Mouse (Mus musculus) hindlimb bud, embryonic 11.5 days (tissue): ENCODE data around the gene Igfn1.

ENCODE experiments used
- DNase-seq: peaks from one replicate; pipeline ENCODE4 v3.0.0-alpha.2; 2012; ENCODE audit warnings: low read depth, low spot score; ENCODE audit errors: extremely low spot score

Igfn1 gene

DNA sequence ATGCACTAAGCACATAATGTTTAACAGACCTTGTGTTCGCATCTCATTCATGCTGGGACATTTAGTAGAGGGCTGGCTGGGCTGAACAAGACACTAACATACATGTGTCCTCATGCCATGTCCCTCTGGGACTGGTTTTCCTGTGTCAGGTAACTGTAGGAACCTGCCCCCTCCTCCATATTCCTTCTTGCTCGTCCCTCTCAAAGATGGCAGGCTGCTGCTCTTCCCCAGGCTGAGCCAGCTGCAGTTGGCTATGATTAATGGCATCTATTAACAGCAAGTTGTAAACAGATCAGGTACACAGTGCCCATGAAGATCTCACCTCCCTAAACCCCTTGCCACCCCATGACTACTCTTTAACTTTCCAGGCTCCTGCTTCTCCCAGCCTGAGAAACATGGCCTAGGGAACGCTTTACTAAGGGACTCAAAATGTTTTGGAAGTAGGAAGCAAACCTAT, at the start of gene Igfn1:
Gene Igfn1, minus strand, starts transcription at position 51 of the 457 bp plus-strand sequence.
- no peak for DNase-seq

DNA sequence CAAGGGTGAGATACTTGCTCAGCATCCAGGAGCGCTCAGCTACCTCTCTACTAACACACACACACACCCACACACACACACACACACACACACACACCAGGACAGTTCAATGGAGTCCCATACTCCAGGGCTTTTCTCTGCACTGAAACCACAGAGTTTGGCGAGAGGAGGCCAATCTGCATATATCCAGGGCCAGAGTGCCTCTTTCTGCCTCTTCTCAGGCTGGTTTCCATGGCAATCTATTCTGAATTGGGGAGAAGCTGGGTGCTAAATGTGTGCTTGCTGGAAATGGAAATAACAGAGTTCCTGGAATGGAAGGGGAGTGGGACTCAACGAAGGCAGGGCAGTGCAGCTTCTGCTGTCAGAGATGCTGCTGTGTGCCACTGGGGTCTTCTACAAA, 49.6 kb upstream of the Igfn1 start:
- no peak for DNase-seq

DNA sequence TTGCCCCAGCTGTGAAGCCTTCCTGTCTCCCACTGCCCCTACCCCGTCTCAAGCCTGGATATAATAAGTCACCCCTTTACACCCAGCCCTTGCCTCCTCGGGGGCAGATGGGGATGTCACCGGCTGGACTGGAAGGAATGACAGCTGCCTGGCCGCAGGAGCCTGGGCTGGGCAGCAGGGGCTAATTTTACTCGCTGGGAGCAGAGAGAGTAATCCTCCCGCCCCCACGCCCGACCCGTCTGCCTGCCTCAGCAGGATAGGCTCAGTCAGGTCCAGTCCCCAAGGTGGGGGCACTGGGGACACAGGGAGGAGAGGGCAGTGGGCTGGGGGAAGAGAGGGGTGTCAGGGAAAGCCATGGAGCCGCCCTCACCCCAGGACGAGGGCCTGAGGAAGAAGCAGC, 46.4 kb upstream of the Igfn1 start, which contains the start of gene Cacna1s:
Gene Cacna1s, plus strand, starts transcription at position 204 of the 400 bp plus-strand sequence.
- DNase-seq, result no peak

DNA sequence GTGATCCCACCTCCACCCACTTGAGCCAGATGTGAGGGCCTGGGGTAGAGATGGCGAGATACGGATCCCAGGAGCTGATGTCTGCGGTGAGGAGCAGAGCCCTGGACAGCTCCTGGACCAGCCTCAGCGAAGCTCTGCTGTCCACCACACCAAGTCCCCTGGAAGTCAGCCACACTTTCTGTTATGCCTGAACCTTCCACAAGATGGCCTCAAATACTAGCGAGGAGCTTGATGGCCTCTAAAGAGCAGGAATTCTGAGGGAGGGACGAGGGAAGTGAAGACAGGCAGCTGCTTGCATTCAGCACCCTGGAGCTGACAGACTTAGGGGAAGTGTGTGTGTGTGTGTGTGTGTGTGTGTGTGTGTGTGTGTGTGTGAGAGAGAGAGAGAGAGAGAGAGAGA, 45.3 kb upstream of the Igfn1 start:
- DNase-seq, result peak; percentile 83

DNA sequence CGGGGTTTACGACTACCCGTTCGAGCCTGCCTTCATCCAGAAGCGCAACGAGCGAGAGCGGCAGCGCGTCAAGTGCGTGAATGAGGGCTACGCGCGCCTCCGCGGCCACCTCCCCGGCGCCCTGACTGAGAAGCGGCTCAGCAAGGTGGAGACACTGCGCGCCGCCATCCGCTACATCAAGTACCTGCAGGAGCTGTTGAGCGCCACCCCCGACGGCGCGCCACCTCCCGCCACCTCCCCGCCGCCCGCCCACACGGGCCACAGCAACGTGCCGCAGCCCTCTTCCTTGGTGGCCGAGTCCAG, 44.8 kb upstream of the Igfn1 start:
- no peak for DNase-seq

DNA sequence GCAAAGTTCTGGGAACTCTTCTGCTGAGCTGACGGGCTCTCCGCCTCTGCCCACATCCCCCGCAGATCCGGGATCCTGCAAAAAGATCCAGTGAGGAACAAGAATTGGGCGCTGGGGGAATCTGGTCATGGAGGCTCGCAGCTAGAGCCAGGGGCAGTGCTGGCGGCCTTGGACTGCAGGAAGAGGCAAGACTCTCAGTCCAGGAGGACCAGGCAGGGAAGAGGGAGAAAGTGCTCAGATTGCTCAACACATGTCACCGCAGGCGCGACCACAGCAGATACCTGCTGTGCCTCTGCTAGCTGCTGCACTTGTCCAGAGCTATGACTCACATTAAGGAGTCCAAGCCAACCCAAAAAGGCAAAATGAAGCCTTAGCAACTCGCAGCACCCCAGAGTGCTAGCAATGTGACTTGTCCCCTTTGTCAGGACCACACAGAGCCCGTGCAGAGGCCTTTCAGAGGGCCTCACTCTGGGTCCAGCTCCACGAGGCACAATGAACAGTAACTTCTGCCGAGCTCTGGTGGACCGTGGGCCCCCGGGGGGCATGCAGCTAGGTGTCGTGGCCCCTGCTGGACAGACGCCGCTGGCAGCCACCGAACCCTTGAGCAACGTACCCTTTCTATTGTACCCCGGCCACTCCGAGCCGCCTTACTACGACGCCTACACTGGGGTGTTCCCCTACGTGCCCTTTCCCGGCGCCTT, 44.3 kb upstream of the Igfn1 start, which contains the start of gene Ascl5:
Gene Ascl5, plus strand, starts transcription at position 493 of the 701 bp plus-strand sequence.
- DNase-seq, result no peak

DNA sequence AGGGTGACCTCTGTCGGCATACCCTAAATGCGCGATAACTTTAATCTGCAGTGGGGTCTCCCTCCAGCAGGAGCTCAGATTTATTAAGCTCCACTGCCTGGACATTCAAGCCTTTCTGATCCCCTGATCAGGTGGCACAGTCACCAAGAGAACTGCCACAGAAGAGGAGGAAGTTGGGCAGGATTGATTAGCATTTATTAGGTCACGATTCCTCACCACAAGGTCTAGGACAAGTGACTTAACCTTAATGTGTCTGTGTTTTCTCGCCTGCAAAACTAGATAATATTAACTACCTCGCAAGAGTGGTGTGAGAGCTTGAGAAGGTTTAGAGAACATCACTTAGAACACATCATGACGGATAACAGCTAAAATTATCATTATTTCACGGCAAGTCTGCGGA, 41.8 kb upstream of the Igfn1 start:
- no peak for DNase-seq

DNA sequence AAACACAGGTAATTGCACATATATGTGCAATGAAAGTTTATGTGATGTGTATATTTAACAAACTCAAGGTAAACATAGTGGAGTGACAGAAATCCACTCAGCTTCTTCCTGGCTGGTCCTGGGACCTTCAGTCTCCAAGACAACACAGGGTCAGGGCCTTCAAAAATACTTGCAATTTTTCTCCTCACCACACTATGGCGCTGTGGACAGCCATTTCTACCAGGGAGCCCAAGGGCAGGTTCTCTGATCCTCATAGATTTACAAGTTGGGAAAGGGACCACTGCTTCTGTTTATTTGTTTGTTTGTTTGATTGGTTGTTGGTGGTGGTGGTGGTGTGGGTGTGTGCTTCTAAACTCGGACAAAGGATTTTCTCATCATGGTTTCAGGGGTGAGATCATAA, 41.3 kb upstream of the Igfn1 start:
- no peak for DNase-seq

DNA sequence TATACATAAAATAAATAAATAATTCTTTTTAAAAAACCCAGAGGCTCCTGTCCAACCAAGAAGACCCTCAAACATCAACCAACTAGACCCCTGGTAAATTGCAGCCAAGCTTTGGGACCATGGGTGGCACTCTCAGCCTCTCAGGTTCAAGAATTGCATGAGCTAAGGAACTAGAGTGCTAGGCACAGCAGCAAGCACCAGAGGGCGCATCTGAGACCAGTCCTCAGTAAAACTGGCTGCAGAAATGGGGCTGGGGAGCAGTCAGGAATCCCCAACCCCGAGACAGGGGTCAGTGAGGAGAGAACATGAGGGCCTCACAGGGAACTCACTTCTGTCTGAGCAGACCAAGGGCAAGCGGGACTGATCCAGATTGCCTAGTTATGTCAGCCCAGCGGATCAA, 39.6 kb upstream of the Igfn1 start:
- no peak for DNase-seq

DNA sequence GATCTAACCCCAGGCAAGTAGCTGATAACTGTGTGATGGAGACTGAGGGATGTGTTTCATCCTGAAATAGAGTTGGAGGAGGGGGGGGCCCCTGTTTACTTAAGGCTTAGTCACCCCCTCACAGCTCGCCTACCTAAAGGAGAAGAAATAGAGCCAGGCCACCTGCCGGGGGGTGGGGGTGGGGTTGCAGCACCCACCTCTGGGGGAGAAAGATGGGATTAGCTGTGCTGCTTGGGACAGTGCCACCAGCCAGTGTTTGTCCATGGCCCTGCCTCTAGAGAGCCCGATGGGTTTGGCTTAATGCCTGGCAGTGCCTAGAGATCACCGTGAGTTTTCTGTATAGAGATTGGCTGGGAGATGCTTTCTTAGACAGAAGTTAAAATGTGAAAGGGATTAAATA, 34.7 kb upstream of the Igfn1 start:
- no peak for DNase-seq

DNA sequence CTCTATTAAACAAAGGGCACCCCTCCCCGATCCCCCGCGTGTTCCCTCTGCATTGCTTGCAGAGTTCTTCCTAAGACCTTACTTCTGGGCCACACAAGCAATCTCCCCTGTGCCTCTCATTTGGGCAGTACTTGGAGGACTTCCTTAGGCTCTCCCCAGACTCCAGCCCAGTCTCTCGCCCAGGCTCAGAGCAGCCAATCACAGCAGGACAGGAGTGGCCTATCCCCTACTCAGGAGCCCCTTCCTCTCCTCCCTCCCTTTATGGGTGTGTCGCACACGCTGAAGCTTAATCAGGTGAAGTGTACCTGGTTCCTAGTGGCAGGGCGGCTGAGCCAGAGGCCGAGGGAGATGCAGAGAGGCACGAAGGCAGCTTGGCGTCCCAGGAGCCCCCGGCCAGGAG, 34.3 kb upstream of the Igfn1 start:
- no peak for DNase-seq

DNA sequence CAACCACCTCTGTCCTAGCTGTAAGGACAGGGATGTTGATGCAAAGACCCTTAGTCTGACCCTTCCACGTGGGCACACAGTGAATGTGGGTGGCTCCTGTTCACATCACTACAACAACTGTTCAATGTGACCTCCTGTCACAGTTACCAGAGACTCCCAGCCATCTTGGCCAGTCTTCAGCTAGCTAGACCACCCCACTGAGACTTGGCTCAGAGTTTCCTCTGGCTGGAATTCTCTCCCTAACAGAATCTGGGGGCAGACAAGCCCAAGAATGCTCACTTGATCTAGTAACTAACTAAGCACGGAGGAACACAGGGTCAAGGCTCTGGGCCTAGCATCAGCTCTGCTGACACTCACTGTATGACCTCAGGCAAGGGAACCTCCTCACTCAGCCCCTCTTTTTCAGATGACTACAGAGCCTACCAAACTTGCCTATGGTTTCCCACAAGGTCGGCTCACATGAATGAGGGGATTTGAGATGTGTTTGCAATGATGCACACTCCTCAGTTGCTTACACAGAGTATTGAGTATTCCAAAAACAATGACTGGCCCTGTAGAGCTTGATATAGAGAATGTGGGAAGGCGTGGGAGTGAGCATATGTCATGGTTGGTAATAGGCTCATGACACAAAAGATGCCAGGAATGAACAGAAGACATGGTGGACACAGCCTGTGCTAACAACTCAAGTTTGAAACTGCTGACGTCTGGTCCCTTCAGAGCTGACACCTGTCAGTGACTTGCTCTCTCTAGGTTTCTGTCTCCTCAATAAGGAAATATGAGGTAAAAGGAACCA, 32.8 kb upstream of the Igfn1 start:
- no peak for DNase-seq

DNA sequence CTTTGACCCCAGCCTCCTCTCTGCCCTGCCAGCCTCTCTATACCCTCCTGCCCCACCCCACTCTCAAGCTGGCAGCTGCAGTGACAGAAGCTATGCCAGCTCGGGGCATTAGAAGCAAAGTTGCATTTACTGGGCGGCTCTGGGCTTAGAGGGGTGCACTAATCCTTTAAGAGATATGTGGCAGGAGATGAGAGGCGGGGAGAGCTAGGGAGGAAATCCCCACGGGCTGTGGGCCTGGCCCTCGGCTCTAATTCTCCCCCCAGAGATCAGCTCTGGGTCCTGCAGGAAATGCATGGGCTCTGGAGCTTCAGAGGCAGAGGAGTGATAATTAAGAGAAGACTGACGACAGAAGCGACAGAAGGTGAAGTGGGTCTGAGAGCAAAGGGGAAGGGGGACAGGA, 26.8 kb upstream of the Igfn1 start:
- no peak for DNase-seq

DNA sequence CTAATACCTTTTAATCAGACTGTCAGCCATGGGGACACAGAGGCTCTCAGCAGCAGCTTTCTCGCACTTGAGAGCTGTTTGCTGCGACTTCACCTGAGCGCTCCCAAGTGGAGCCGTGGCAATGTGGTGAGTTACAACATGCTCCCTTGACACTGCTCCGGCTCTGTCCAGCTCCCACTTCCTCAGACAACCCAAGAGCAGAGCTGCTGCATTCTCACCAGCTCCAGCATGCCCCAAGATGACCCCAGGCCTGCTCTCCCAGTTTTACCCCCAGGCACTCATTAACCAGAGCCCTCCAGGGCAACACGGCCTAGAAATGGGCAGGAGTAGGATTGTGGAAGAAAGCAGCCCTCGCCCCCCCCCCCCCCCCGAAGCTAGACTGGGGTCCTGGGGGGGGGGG, 25.6 kb upstream of the Igfn1 start:
- no peak for DNase-seq

DNA sequence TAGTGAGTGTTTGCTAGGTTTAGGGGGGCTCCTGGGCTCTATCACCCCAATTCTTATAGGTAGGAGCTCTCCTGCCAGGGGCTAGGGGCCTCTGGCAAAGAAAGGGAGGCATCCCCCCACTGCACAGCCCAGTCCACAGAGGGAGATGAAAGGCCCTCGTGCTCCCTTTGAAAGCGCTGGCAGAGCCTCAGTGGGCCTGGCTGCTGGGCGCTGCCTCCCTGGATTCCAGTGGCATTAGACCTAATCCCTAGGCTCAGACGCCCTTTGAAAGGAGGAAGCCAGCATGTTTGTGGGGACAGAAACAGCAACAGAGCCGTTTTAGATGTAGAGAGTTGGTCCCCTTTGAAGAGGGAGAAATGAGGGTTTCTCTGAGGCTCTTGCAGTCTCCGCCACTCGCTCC, 24.1 kb upstream of the Igfn1 start:
- DNase-seq, result no peak

DNA sequence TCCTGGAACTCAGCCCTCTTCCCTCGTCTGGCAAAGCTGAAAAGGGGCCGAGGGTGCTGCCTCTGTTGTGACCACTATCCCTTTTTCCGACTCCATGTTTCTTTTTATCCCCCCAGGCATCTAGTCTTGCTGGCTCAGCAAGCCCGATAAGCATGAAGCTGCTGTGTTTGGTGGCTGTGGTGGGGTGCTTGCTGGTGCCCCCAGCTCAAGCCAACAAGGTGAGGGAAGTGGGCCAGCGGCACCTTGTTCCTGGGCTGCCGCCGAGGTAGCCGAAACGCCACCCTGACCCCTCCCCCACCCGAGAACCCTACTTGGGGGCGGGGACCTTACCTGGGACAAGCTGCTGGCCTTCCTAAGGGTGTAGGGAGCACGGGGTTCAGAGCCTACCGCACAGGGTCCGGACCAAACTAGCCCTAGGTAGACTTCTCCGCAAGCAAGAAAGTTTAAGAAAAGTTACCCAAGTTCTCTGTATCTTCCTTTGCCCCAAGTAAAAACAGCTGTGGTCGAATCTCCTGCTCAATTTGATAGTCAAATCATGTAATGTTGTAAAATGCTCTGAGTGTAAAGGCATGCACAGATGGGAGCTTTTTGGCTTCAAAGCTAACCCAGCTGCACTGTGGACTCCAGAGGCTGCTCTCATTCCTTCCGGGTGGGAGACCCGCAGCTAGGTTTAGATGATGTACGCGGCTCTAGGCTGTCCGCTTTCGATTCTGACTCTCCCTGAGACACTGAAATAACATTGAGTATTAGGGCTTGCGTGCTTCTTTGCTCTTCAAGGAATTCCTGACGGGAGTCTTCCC, 12.4 kb upstream of the Igfn1 start:
- DNase-seq, result no peak

DNA sequence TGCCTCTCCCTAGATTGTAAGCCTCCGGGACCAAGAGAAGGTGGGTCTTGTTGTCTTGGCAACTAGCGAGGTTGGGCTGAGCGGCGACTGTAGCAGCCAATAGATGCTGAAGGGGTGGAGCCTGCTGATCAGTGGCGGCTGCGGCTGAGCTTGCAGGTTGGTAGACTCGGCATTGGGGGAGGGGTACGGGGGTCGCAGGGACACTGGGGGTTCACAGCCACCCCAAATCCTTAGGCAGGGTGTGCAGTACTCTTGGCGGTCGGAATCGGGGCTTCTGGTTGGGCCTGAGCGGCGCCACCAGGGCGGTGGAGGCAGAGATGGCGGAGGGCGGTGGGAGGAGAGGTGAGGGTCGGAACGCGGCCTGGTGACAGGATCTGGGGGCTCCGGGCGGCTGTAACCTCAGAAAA, 11.8 kb upstream of the Igfn1 start:
- DNase-seq, result peak; percentile 95

DNA sequence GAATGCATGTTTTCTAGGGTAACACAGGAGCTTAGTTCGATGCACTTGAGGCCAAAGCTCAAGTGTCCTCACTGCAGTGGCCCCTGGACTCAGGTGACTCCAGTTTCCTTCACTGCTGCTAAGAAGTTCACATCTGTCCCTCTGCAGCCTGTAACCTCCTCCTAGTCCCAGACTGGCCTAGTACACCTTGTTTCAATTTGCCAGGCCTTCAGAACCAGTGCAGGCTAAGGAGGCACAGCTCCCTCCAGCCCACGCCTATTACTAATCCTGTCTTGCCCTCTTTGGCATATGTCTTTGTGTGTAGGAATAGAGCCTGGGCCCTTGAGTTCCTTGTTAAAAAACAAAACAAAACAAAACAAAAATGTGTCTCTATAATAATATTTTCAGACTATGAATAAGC, 11.2 kb upstream of the Igfn1 start:
- DNase-seq, result peak; percentile 44

DNA sequence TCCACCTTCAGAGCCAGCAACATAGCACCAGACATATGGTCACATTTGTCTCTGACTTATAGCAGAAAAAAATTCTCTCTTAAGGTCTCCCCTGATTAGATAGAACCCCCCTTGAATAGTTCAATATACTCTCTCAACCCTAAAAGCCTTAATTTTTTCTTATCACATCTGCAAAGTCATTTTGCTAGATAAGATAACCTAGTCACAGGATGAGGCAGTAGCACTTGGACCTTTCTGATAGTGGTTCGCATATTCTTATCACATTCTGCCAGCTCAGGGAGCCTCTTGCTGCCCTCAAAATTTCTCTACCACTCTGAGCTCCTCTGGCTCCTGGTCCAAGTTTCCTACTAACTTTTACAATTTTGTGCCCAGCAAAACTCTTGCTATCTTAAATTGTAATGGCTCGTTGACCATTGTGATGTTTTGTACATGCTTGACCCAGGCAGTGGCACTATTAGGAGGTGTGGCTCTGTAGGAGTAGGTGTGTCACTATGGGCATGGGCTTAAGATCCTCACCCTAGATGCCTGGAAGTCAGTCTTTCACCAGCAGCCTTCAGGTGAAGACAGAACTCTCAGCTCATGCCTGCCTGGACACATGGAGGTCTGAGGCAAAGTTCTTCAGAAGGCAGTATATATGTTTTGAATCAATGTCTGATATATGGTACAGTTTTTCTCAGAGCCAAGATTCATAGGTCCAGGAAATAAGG, 8.8 kb upstream of the Igfn1 start:
- no peak for DNase-seq

DNA sequence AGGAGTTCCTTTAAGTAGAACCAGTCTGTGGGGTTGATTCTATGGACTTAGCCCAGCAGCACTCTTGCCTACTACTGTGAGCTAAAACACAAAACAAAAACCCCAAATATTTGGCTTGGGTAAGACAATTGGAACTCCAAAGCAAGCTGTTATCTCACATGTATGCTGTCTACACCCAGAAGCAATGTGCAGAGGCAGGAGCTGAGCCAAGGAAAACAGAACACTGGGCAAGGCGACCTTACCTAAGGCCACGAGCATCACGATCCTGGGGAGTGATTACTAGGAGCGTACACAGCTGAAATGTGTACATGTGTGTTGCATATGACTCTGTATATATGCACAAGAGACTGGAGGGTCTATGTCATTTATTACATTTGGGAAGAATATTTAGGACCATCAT, 7.4 kb upstream of the Igfn1 start:
- no peak for DNase-seq

DNA sequence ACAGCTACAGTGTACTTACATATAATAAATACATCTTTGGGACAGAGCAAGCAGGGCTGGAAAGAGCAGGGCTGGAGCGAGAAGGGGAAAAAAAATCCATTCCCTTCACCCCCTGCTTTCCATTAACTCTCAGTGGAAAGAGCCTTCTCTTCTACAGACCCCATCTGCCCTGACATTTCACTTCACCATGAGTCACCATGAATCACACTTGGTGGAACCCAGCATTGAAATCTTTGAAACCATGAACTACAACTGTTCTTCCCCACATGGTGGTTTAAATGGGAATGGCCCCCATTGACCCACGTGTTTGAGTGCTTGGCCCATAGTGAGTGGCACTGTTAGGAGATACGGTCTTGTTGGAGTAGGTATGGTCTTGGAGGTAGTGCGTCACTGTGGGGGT, 4.1 kb upstream of the Igfn1 start:
- DNase-seq, result no peak
